Mouse (Mus musculus) Patski (cell line): ENCODE data around the gene Fbln1. TPM values are rescaled to one million over a fixed set of nuclear protein-coding genes. Genes with fewer than 3 reads are reported as not detected.
A peak's percentile ranks its signal among the peaks of the same experiment; 100 is the strongest.

Experiments used
- ATAC-seq: fragments of 100-300 bp; one replicate; pipeline ENCODE4 v1.8.0; 2021
- CTCF ChIA-PET: fragments of 350-600 bp; sonication (Branson Sonifier 250); formaldehyde crosslinking; loops from one replicate; lab custom pipeline; 2022; ENCODE audit warnings: inconsistent platforms; lab: Charles Lee
- POLR2A ChIA-PET: fragments of 350-600 bp; sonication (Branson Sonifier 250); formaldehyde crosslinking; loops from one replicate; lab custom pipeline; 2022; ENCODE audit warnings: antibody characterized with exemption, inconsistent platforms; lab: Charles Lee
- DNase-seq: peaks from one replicate; pipeline ENCODE4 v3.0.0-alpha.2; 2011; ENCODE audit warnings: low read depth, low spot score
- H3K27me3 ChIP-seq: fragments of 371-371 bp; one replicate; pipeline ENCODE4 v1.5.1; 2021
- CTCF ChIP-seq: fragments of 100-300 bp; IDR thresholded peaks from one replicate; pipeline ENCODE4 v1.5.1; 2021
- in situ Hi-C: fragments of 300-500 bp; cut with MboI; formaldehyde crosslinking; loops from 3 replicates; pipeline ENCODE4 v1.11.1; 2018; ENCODE audit warnings: low pct_unique_long_range_greater_than_20kb, mixed read lengths
- polyA plus RNA-seq: library from polyadenylated mRNA; unstranded; gene quantifications from one replicate; pipeline ENCODE4 v1.2.3, GENCODE M21; 2021

Fbln1 gene
- polyA plus RNA-seq, 1 experiment from 2014 or later: 11.6 TPM

DNA sequence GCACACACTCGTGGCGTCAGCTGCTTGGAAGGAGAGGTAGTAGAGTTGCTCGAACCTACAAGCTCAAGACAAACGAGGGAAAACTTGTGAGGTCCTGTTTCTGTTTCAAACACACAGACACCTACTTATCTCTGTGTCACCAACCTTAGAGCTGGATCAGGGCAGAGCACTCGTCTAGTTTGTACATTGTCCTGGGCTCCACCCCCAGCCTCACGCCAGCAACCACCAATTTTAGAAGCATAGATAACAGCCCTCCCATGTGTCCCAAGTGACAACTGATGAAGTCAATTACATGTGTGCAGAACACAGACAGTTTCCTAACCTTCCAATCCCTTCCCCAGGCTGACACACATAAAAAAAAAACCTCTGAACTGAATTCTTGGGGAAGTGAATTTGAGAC lies 27.6 kb upstream of the Fbln1 start:
- ATAC-seq (no peak), DNase-seq (no peak)
- in situ Hi-C loops: no loop called here
- CTCF ChIA-PET: no interaction called here
- POLR2A ChIA-PET: no interaction called here
- TF ChIP-seq CTCF: no peak
- H3K27me3 ChIP-seq: peaks cover 7% of the 10 kb centered on the region

DNA sequence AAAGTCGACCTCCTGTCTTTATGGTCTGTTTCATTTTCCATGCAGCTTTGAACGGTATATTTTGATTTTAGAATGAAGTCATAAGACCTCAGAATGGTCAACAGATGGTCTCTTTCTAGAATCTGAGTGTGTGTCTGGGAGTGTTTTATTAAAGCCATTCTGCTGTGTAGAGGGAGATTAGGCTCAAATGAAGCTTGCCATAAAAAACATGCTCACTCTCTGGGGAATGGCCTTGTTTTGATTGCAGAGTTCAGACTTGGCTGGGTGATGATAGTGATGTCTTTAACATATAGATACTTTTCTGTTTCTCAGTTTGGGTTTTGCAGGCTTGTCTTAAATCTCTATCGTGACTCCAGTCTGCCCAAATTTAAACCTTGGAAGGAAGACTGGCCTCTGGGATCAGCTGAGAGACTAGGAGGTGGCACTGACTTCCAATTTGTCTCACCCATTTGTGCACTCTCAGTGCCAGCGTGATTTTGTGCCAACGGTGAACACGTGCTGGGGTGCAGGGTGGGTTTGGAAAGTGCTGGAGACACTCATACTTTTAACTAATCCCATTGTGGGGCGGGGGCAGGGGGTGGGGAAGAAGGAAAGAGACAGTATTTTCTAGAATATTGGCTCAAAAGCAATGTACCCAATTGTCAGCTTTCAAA lies 26.1 kb upstream of the Fbln1 start:
- POLR2A ChIA-PET: no interaction called here
- peaks cover 9% of the 10 kb centered on the region for H3K27me3 ChIP-seq
- CTCF ChIA-PET: interaction anchor here (1.2 to 1.5 kb wide), 2 partner anchors 25 to 52 kb away, joined by 3 read pairs; no protein-coding TSS in a partner anchor
- DNase-seq (no peak), ATAC-seq (no peak)
- in situ Hi-C loops: no loop called here
- no peak for TF ChIP-seq CTCF

DNA sequence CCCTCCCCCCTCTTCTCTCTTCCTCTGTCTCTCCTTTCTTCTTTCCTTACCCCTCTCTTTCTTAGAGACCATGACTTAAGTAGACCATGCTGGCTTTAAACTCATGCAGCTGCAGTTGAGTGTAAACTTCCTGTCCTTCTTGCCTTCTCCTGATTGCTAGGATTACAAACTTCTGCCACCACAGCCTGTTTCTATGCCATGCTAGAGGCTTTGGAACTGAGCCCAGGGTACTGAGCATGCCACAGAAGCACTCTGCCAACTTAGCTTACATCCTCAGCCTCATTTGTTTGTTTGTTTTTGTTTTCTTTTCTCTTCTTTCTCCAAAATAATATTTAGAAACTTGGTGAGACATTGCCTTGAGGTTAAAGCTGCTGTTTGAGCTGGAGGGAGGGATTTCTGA lies 25.4 kb upstream of the Fbln1 start:
- ATAC-seq (no peak), DNase-seq (no peak)
- ChIA-PET CTCF (interaction anchor here (1.5 kb wide), 1 partner anchor 51 kb away, joined by 3 read pairs; no protein-coding TSS in a partner anchor), POLR2A (no interaction called here)
- in situ Hi-C loops: no loop called here
- H3K27me3 ChIP-seq: peaks cover 9% of the 10 kb centered on the region
- no peak for TF ChIP-seq CTCF

DNA sequence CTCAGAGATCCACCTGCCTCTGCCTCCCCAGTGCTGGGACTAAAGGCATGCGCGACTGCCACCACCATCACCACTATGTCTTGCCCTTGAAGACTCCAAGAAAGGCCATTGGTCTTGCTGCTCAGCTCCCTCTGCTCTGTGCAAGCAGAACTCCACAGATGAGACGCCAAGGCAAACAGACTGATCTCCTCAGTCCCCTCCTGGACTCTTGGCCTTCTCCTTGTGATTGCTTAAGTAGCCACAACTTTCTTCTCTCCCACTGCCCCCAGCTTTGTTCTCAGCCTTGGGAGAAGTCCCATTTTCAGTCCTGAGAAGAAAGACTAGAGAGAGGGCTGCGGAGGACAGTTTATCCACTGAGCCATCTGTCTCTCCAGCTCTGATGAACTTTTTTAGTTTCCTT lies 23.7 kb upstream of the Fbln1 start:
- H3K27me3 ChIP-seq: peaks cover 6% of the 10 kb centered on the region
- CTCF ChIA-PET: interaction anchor here (0.8 to 1.4 kb wide), 3 partner anchors 30 to 67 kb away, joined by 3 to 4 read pairs (median 3); no protein-coding TSS in a partner anchor
- in situ Hi-C loops: no loop called here
- no peak for ATAC-seq
- no peak for TF ChIP-seq CTCF
- POLR2A ChIA-PET: no interaction called here
- no peak for DNase-seq

DNA sequence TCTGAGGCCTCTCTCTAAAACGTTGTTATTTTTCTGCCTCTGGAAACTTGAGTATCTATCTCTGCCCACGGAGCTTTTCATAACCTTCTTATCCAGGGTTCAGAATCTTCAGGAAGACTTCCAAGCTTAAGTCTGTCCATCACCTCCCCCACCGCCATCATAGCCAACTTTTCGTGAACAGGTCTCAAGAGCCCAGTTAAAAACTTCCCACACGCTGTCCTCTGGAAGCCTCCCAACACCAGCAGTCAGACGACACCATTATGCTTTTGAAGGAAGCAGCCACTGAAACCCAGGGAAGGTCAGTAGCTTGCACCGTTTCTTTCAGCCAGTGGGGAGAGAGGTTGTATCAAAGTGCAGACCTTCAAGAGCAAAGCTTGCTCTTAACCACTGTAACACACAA lies 18.8 kb upstream of the Fbln1 start:
- in situ Hi-C loops: no loop called here
- ChIA-PET CTCF (no interaction called here), POLR2A (interaction anchor here (0.9 kb wide), 1 partner anchor 14 kb away, joined by 3 read pairs; no protein-coding TSS in a partner anchor)
- peaks cover 6% of the 10 kb centered on the region for H3K27me3 ChIP-seq
- TF ChIP-seq CTCF: no peak
- DNase-seq: no peak
- ATAC-seq: no peak

DNA sequence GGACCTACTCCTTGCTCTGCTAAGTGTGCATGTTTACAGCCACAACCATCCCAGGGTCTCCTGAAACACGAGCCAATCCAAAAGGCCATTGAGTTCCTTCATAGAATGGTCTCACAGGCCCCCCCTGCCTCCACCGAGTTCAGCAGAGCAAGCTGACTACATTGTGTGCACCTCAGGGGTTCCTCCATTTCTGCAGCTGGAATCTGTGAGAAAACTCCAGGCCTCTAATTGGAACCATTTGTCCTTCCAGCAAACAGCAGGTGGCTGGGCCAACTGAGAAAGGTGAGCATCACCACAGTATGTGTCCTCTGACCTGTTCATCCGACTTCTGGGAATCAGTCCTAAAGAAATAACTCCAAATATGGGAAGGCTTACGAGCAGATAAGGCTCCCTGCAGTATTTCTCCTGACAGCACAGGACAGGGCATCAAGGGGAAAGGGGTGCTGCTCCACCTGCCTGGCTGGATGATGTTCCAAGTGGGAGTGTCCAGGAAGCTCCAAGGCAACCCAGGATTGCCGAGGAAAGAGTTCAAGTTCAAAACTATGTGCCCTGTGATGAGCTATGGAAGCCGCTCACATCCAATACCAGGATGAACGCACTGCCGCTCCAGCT lies 17.5 kb upstream of the Fbln1 start:
- ChIA-PET POLR2A (interaction anchor here (0.6 to 0.8 kb wide), 3 partner anchors 41 to 218 kb away, joined by 3 read pairs; no protein-coding TSS in a partner anchor), CTCF (interaction anchor here (1.1 kb wide), 1 partner anchor 9 kb away, joined by 5 read pairs; no protein-coding TSS in a partner anchor)
- H3K27me3 ChIP-seq: peaks cover 6% of the 10 kb centered on the region
- DNase-seq (no peak), ATAC-seq (no peak)
- in situ Hi-C loops: no loop called here
- TF ChIP-seq CTCF: no peak

DNA sequence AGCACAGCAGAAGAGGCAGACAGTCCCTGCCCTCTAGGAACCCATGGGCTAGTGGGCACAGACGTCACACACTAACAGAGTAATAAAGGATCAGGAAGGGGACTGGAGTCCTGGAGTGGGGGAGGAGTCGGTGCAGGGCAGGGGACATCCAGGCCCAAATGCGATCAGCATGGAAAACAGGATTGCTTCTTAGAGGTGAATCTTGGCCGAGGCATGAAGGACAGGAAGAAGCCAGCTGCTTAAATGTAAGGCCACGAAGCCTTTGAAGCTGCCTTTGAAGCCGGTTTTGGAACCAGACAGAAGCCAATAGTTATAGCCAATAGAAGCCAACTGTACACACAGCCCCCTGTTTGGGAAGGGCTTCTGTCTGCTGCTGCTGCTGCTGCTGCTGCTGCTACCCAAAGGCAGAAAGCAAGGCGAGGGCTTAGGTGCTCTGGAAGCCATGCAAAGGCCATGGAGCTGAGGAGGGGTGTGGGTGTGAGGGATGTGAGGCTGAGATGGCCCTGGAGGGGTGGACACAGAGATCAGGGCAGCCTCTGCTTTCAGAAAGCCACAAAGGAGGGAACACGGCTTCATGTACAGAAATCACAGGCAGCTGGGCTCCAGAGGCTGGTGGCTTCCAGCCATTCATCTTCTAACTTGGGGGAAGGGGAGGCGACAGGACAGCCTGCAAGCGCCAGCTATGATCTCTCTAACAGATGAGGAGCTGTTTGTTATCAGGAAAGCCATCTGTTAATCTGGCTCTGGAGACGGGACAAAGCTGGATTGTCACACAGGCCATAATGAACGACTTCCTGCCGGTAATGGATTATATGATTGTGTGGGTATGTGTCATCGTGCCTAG lies 5.1 kb upstream of the Fbln1 start:
- ChIA-PET CTCF (interaction anchor here (1.2 kb wide), 1 partner anchor 16 kb away, joined by 3 read pairs; no protein-coding TSS in a partner anchor), POLR2A (interaction anchor here (0.9 kb wide), 1 partner anchor 14 kb away, joined by 3 read pairs; no protein-coding TSS in a partner anchor)
- TF ChIP-seq CTCF: no peak
- DNase-seq (no peak), ATAC-seq (no peak)
- H3K27me3 ChIP-seq: no peaks in the 10 kb centered on the region
- in situ Hi-C loops: loop anchor here (5.0 kb wide), 2 partner anchors 47 to 48 kb away; no protein-coding TSS in a partner anchor

DNA sequence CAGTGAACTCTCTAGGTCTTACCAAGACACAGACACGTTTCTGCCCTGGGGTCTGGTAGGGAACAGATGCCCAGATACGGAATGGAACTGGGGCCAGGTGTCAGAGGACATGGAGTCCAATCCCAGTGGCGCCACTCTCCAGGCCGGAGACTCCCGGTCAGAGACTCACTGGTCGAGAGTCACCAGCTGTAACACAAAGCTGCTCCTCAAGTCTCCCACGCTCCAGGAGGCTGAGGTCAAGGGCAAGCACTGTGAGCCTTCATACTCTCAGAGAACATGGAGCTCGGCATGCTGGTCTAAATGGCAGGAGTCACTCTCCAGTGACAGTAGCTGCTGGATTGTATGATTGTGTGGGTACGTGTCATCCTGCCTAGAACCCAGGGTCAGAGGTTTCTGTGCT lies 3.5 kb upstream of the Fbln1 start:
- TF ChIP-seq CTCF: no peak
- no peaks in the 10 kb centered on the region for H3K27me3 ChIP-seq
- no peak for ATAC-seq
- POLR2A ChIA-PET: no interaction called here
- CTCF ChIA-PET: no interaction called here
- DNase-seq: no peak
- in situ Hi-C loops: loop anchor here (5.0 kb wide), 2 partner anchors 45 to 50 kb away; no protein-coding TSS in a partner anchor

DNA sequence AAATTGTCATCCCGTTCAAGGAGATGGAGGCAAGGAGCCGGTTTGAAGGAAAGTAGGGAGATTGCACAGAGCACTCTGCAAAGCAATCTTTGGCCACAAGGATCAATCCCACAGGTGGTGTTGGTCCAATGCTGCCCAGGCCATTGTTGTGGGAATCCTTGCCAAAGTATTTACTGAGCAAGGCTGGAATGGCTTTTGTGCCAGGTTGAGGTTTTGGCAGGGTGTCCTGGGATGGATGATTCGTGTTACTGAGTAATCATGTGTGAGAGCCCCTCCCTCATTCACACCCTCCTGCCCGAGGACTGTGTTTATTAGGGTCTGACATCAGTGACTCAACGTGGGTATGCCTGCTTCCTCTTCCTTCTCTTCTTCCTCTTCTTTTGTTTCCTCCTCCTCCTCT lies 3.0 kb upstream of the Fbln1 start:
- CTCF ChIA-PET: no interaction called here
- H3K27me3 ChIP-seq: no peaks in the 10 kb centered on the region
- DNase-seq (peak; percentile 70), ATAC-seq (peak; percentile 46)
- POLR2A ChIA-PET: no interaction called here
- TF ChIP-seq CTCF: no peak
- in situ Hi-C loops: loop anchor here (5.0 kb wide), 2 partner anchors 45 to 50 kb away; no protein-coding TSS in a partner anchor

DNA sequence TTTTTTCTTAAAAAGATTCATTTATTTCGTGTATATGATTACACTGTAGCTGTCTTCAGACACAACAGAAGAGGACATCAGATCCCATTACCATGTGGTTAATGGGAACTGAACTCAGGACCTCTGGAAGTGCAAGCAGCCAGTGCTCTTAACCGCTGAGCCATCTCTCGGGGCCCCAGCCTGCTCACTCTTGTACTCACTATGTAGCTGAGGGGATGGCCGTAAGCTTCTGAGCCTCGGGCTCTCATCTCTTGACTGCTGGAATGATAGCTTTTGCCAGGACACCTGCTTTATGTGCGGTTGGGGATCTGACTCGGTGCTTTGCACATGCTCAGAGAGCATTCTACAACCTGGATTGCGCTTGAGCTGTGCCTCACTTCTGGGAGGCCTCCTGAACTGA lies 1.4 kb upstream of the Fbln1 start:
- in situ Hi-C loops: loop anchor here (5.0 kb wide), 2 partner anchors 43 to 52 kb away; no protein-coding TSS in a partner anchor
- no peak for ATAC-seq
- DNase-seq: no peak
- TF ChIP-seq CTCF: no peak
- ChIA-PET POLR2A (no interaction called here), CTCF (no interaction called here)
- H3K27me3 ChIP-seq: no peaks in the 10 kb centered on the region
